Mouse (Mus musculus) C2C12 (cell line): Measurements from ENCODE around the gene Foxn1.

Experiments used
- CTCF ChIP-seq: IDR thresholded peaks from one replicate; pipeline ENCODE4 v1.5.1; 2011; ENCODE audit not compliant: control insufficient read depth, insufficient read depth, insufficient read length
- USF1 ChIP-seq: IDR thresholded peaks from one replicate; pipeline ENCODE4 v1.6.1; 2011; ENCODE audit warnings: low read depth, mild to moderate bottlenecking, control low read depth, moderate library complexity

- TF ChIP-seq CTCF: no peak
- no peak for TF ChIP-seq USF1
Observed at GRCm38 (mm10) chr11:78324965-78325364, 61.4 kb downstream of the Foxn1 start.
